Mouse (Mus musculus): Measurements from ENCODE around the gene Gm867. TPM values are rescaled to one million over a fixed set of nuclear protein-coding genes. Genes with fewer than 3 reads are reported as not detected.

Gm867 gene
- not detected for polyA plus RNA-seq (2017; shearing (Covaris generic))

GRCm38 (mm10) chr10:75940520-75940919 is at the start of gene Gm867:
Gene Gm867 (minus strand): TSS chr10:75940672.

GRCm38 (mm10) chr10:75954381-75954811 is 13.9 kb upstream of the Gm867 start, which contains the start of gene Gm5134:
Gene Gm5134 (plus strand): TSS chr10:75954514.

GRCm38 (mm10) chr10:75942736-75943477 is 2.4 kb upstream of the Gm867 start, which contains the start of gene Vpreb3:
Gene Vpreb3 (plus strand): TSS chr10:75943057.

GRCm38 (mm10) chr10:75935680-75936541 is 4.6 kb downstream of the Gm867 start, which contains the start of gene Mmp11:
Gene Mmp11 (minus strand): TSS chr10:75936496.

GRCm38 (mm10) chr10:75932891-75933290 is 7.6 kb downstream of the Gm867 start, which contains the start of gene Chchd10:
Gene Chchd10 (plus strand): TSS chr10:75933130.

GRCm38 (mm10) chr10:75921026-75921725 is 19.3 kb downstream of the Gm867 start, which contains the start of gene Smarcb1:
Gene Smarcb1 (minus strand): TSS chr10:75921617.

GRCm38 (mm10) chr10:75893089-75893750 is 47.3 kb downstream of the Gm867 start, which contains the start of gene Derl3:
Gene Derl3 (plus strand): TSS chr10:75893413.

Other genes with a start within 250 kb of the Gm867 start
- 51.8 TPM for gene Cabin1, start 176.3 kb downstream of the Gm867 start, polyA plus RNA-seq (2017; shearing (Covaris generic))
- gene Ddt, start 167.3 kb downstream of the Gm867 start, polyA plus RNA-seq (2017; shearing (Covaris generic)): 38.2 TPM
- gene Gm20441, start 159.7 kb downstream of the Gm867 start, polyA plus RNA-seq (2017; shearing (Covaris generic)): not detected
- gene Gstt3, start 159.3 kb downstream of the Gm867 start, polyA plus RNA-seq (2017; shearing (Covaris generic)): 1.9 TPM
- not detected for gene Gstt1, start 142.1 kb downstream of the Gm867 start, polyA plus RNA-seq (2017; shearing (Covaris generic))
- not detected for gene Gstt4, start 118.1 kb downstream of the Gm867 start, polyA plus RNA-seq (2017; shearing (Covaris generic))
- gene Gstt2, start 103.2 kb downstream of the Gm867 start, polyA plus RNA-seq (2017; shearing (Covaris generic)): 40.2 TPM
- gene Mif, start 80.4 kb downstream of the Gm867 start, polyA plus RNA-seq (2017; shearing (Covaris generic)): 617 TPM
- 2.6 TPM for gene Derl3, start 47.3 kb downstream of the Gm867 start, polyA plus RNA-seq (2017; shearing (Covaris generic))
- gene Smarcb1, start 19.1 kb downstream of the Gm867 start, polyA plus RNA-seq (2017; shearing (Covaris generic)): 51.2 TPM
- 22.5 TPM for gene Chchd10, start 7.5 kb downstream of the Gm867 start, polyA plus RNA-seq (2017; shearing (Covaris generic))
- gene Mmp11, start 4.2 kb downstream of the Gm867 start, polyA plus RNA-seq (2017; shearing (Covaris generic)): not detected
- not detected for gene Vpreb3, start 2.4 kb upstream of the Gm867 start, polyA plus RNA-seq (2017; shearing (Covaris generic))
- 0.79 TPM for gene Gm5134, start 13.8 kb upstream of the Gm867 start, polyA plus RNA-seq (2017; shearing (Covaris generic))
- 25.1 TPM for gene Zfp280b, start 92.0 kb upstream of the Gm867 start, polyA plus RNA-seq (2017; shearing (Covaris generic))
- not detected for gene Slc5a4b, start 170.3 kb upstream of the Gm867 start, polyA plus RNA-seq (2017; shearing (Covaris generic))
- gene Slc5a4a, start 206.8 kb upstream of the Gm867 start, polyA plus RNA-seq (2017; shearing (Covaris generic)): not detected

Data from effector memory CD4-positive, alpha-beta T cell, adult 5 months (primary cell).